27 mouse cellular contexts compared by ENCODE assay signal in the genomic region with DNA sequence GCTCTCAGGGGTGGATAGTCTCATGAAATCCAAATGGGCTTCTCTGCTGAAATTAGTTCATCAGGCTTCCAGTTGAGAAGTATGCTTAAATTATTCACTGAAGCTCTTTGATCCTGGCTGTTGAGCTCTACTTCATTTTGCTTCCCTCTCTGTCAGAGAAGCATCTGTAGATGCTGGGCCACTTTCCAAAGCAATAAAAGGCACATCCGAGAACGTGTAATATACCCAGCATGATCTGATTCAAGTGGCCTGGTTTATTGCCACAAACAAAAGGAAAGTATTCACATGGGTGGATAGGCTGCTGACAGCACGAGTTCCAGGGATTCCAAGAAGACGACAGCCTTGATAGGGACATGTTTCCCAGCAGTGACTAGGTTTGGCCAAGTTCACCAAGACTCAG. TPM values are rescaled to one million over a fixed set of nuclear protein-coding genes. Genes with fewer than 3 reads are reported as not detected.
DNase-seq lines count a peak whose midpoint lies in the region; ATAC-seq lines count a peak whose summit lies in the region.
"Had no signal": no experiment of that assay in that cellular context is flagged by ENCODE, and none has a peak within 500 bp of the region (broad histone marks: within the 10 kb centered on the region; RNA-seq: fewer than 3 reads in every experiment).

No protein-coding gene starts in this region.

- no peak overlapping the region for H3K4me3 ChIP-seq in heart, embryonic 13.5 days
- H3K4me3 ChIP-seq: forebrain, embryonic 10.5 days; forebrain, embryonic 13.5 days; heart, adult 2 months; heart, embryonic 10.5 days; hindbrain, embryonic 12.5 days; hindbrain, embryonic 15.5 days had no signal

- 0 out of 2 replicates have a peak overlapping the region, but pooled peaks have one; percentile 10 for H3K9ac ChIP-seq in heart, embryonic 13.5 days
- H3K9ac ChIP-seq: forebrain, embryonic 13.5 days; hindbrain, embryonic 12.5 days; hindbrain, embryonic 15.5 days had no signal

- intact Hi-C loops in left cerebral cortex, postnatal 25 days (cut with DNase I), result loop anchor here (5.0 kb wide), 1 partner anchor 153 kb away; no protein-coding TSS in a partner anchor
- intact Hi-C loops in left cerebral cortex, postnatal 4 days (cut with DNase I), result loop anchor here (10.0 kb wide), 2 partner anchors 155 to 175 kb away; no protein-coding TSS in a partner anchor

- no peaks in the 10 kb centered on the region for H3K9me3 ChIP-seq in heart, embryonic 13.5 days
- H3K9me3 ChIP-seq: forebrain, embryonic 10.5 days; forebrain, embryonic 13.5 days; G1E; heart, embryonic 10.5 days; hindbrain, embryonic 12.5 days; hindbrain, embryonic 15.5 days had no signal

- no peak overlapping the region for H3K27ac ChIP-seq in heart, embryonic 13.5 days (replicated peaks)
- H3K27ac ChIP-seq: forebrain, embryonic 10.5 days; forebrain, embryonic 13.5 days; heart, adult 2 months; heart, embryonic 10.5 days; hindbrain, embryonic 12.5 days; hindbrain, embryonic 15.5 days had no signal

- no peak for DNase-seq in heart, adult 11 months
- DNase-seq in left cerebral cortex, postnatal 25 days (ENCODE audit: low spot score in 2 of 2), result peak; percentile 9 to 63
- no peak for DNase-seq in left cerebral cortex, postnatal 4 days
- peak; percentile 45 for DNase-seq in telencephalon, adult 2 months (ENCODE audit: low read depth, low spot score)
- no peak for DNase-seq in cerebellum, adult 18-20 months
- DNase-seq: adrenal gland, adult 8-10 months; adrenal gland, postnatal 25 days; B cell, adult 2 months; cerebellum, adult 11 months; cerebellum, adult 9-10 months; cerebellum, postnatal 14 days; gastrocnemius, postnatal 25 days; heart, adult 2 months had no signal

- peaks cover under 1% of the 10 kb centered on the region; the same call in 1 of the 2 replicates for H3K4me1 ChIP-seq in heart, embryonic 13.5 days
- H3K4me1 ChIP-seq: heart, embryonic 10.5 days had no signal

- H3K4me2 ChIP-seq in heart, embryonic 13.5 days, result no peak overlapping the region
- H3K4me2 ChIP-seq: forebrain, embryonic 13.5 days; hindbrain, embryonic 12.5 days; hindbrain, embryonic 15.5 days had no signal

- no peaks in the 10 kb centered on the region for H3K27me3 ChIP-seq in heart, embryonic 13.5 days (replicated peaks)
- H3K27me3 ChIP-seq: CH12.LX; forebrain, embryonic 13.5 days; hindbrain, embryonic 12.5 days; hindbrain, embryonic 15.5 days had no signal

- WGBS in heart, embryonic 13.5 days, result 58% methylated on average over 4 of the region's 4 CpGs

- ATAC-seq in heart, embryonic 13.5 days (ENCODE audit: extremely low read depth, insufficient number of reproducible peaks, low FRiP score, low TSS enrichment), result no peak
- ATAC-seq: activated CD4-positive, CD25-positive, alpha-beta regulatory T cell, adult 4 months; forebrain, embryonic 13.5 days; forebrain, embryonic 16.5 days; intestine, postnatal 0 days had no signal

- peaks cover 84% of the 10 kb centered on the region for H3K36me3 ChIP-seq in heart, embryonic 13.5 days

RNA-seq across cellular contexts. Expression of gene Pask, which starts 6.4 kb away (rescaled TPM):
- polyA plus RNA-seq in heart, embryonic 13.5 days (2015; fragmentation: Nextera tagmentation; extraction: Ambion mirVana), result 7.5 and 7.6 TPM in 2 replicates
- total RNA-seq in left cerebral cortex, postnatal 25 days (2021), result 1 to 10 TPM; 3.9 to 9.4 TPM
- total RNA-seq in left cerebral cortex, postnatal 4 days (2021), result 10 to 100 TPM; 10.1 to 10.8 TPM

RNA-seq across cellular contexts. Expression of gene Ppp1r7, which starts 7.0 kb away (rescaled TPM):
- 49.2 and 51.8 TPM in 2 replicates for polyA plus RNA-seq in heart, embryonic 13.5 days (2015; fragmentation: Nextera tagmentation; extraction: Ambion mirVana)
- total RNA-seq in left cerebral cortex, postnatal 25 days (2021), result 10 to 100 TPM; 81.1 to 84.7 TPM
- total RNA-seq in left cerebral cortex, postnatal 4 days (2021), result 10 to 100 TPM; 66.8 to 68.1 TPM

RNA-seq across cellular contexts. Expression of gene Ano7, which starts 24.0 kb away (rescaled TPM):
- 0.60 and 0.75 TPM in 2 replicates for polyA plus RNA-seq in heart, embryonic 13.5 days (2015; fragmentation: Nextera tagmentation; extraction: Ambion mirVana)
- total RNA-seq in left cerebral cortex, postnatal 25 days (2021), result under 1 TPM in 1 of 2 experiments, not detected in 1; 0.14 TPM
- under 1 TPM; 0.10 to 0.34 TPM for total RNA-seq in left cerebral cortex, postnatal 4 days (2021)
- total RNA-seq: adrenal gland, adult 8-10 months; adrenal gland, postnatal 25 days; gastrocnemius, adult 8-10 months; gastrocnemius, postnatal 25 days; heart, adult 2 months; heart, postnatal 25 days; hematopoietic stem cell, adult 5-6 weeks had no signal
- polyA plus RNA-seq: forebrain, embryonic 13.5 days; G1E had no signal

RNA-seq across cellular contexts. Expression of gene Mterf4, which starts 44.0 kb away (rescaled TPM):
- polyA plus RNA-seq in heart, embryonic 13.5 days (2015; fragmentation: Nextera tagmentation; extraction: Ambion mirVana), result 19.9 and 21.8 TPM in 2 replicates
- total RNA-seq in left cerebral cortex, postnatal 25 days (2021), result 10 to 100 TPM; 20.4 to 23.3 TPM
- total RNA-seq in left cerebral cortex, postnatal 4 days (2021), result 10 to 100 TPM; 22.3 to 22.8 TPM

Comparison
In these comparisons a context has a peak if more than half of its experiments do, and no peak if none do; other contexts are left out.
1. DNase-seq: peak in left cerebral cortex, postnatal 25 days (2 of 2) and telencephalon, adult 2 months (single experiment); none in heart, adult 11 months (single experiment), left cerebral cortex, postnatal 4 days (single experiment) and cerebellum, adult 18-20 months (0 of 2).